Mouse (Mus musculus) G1E (cell line): ENCODE data around the gene Odf2l.

Source experiments
- CTCF ChIP-seq: IDR thresholded peaks from 2 replicates; pipeline ENCODE4 v1.5.1; 2012; ENCODE audit warnings: low read depth, low read length, inconsistent platforms, mixed read lengths
- GATA1 ChIP-seq: IDR thresholded peaks from 2 replicates; pipeline ENCODE4 v1.6.1; 2012; ENCODE audit warnings: borderline replicate concordance, low read length, inconsistent platforms, mixed read lengths
- POLR2AphosphoS5 ChIP-seq: IDR thresholded peaks from 2 replicates; pipeline ENCODE4 v1.6.1; 2012; ENCODE audit warnings: low read depth, low read length, inconsistent platforms; ENCODE audit not compliant: insufficient replicate concordance

DNA sequence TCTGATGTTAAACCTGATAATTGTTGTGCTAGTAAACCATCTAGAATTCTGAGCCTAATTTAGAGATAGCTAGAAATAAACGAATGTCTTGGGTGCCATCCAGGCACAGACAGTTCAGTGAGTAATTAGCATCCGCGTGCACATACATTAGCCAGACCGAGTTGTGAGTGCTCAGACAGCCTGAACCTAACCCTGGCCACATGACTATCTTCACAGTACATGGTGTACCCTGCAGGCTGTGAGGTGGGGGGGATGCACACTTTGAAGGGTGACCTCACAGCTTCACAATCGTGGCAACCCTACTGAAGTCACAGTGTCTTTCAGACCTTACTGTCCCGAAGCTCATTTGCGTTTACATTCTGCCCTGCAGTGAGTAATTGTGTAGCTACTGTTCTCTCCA, 33.5 kb downstream of the Odf2l start:
- TF ChIP-seq GATA1 (no peak), POLR2AphosphoS5 (no peak), CTCF (no peak)
